Mouse (Mus musculus): ENCODE data around the gene Olfr935. TPM values are rescaled to one million over a fixed set of nuclear protein-coding genes. Genes with fewer than 3 reads are reported as not detected.

Olfr935 gene
- polyA plus RNA-seq (2017; shearing (Covaris generic)), result not detected

GRCm38 (mm10) chr9:38999583-38999982, at the start of gene Olfr935:
Gene Olfr935, minus strand, starts transcription at chr9:38999683.

GRCm38 (mm10) chr9:39023277-39023676, 23.8 kb upstream of the Olfr935 start, which contains the start of gene Olfr146:
Gene Olfr146, minus strand, starts transcription at chr9:39023377.

DNA sequence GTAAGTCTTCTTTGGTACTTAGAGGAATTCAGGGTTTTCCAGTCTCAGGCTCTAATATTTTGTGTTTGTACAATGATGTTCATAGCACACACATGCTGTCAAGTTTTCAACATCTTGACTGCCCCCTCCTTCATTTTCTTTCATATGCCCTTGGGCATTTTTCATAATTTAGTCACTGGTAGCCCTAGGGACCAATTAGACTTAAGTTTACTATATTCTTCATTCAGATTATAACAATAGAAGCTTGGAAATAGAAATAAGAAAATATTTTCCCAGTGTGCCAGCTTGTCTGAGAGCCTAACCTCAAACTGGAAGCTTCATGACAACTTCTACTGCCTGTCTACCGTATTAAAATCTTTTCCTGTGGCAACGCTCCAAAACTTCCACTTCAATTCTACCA, 11.3 kb downstream of the Olfr935 start, which contains the start of gene Olfr934:
Gene Olfr934, minus strand, starts transcription at position 101 of the 400 bp plus-strand sequence.

GRCm38 (mm10) chr9:38972013-38972412, 27.5 kb downstream of the Olfr935 start, which contains the start of gene Olfr933:
Gene Olfr933, plus strand, starts transcription at chr9:38972313.

Other genes with a start within 250 kb of the Olfr935 start
- not detected for gene Olfr920, start 247.4 kb downstream of the Olfr935 start, polyA plus RNA-seq (2017; shearing (Covaris generic))
- gene Olfr921, start 226.6 kb downstream of the Olfr935 start, polyA plus RNA-seq (2017; shearing (Covaris generic)), result not detected
- gene Olfr922, start 185.1 kb downstream of the Olfr935 start, polyA plus RNA-seq (2017; shearing (Covaris generic)), result not detected
- not detected for gene Olfr923, start 173.1 kb downstream of the Olfr935 start, polyA plus RNA-seq (2017; shearing (Covaris generic))
- gene Olfr924, start 155.2 kb downstream of the Olfr935 start, polyA plus RNA-seq (2017; shearing (Covaris generic)), result not detected
- gene Olfr26, start 144.6 kb downstream of the Olfr935 start, polyA plus RNA-seq (2017; shearing (Covaris generic)), result not detected
- not detected for gene Olfr926, start 122.6 kb downstream of the Olfr935 start, polyA plus RNA-seq (2017; shearing (Covaris generic))
- gene Olfr930, start 69.9 kb downstream of the Olfr935 start, polyA plus RNA-seq (2017; shearing (Covaris generic)), result not detected
- 0.09 TPM for gene Olfr933, start 27.4 kb downstream of the Olfr935 start, polyA plus RNA-seq (2017; shearing (Covaris generic))
- not detected for gene Olfr934, start 11.4 kb downstream of the Olfr935 start, polyA plus RNA-seq (2017; shearing (Covaris generic))
- not detected for gene Olfr146, start 23.7 kb upstream of the Olfr935 start, polyA plus RNA-seq (2017; shearing (Covaris generic))
- not detected for gene Olfr937, start 65.3 kb upstream of the Olfr935 start, polyA plus RNA-seq (2017; shearing (Covaris generic))
- not detected for gene Olfr938, start 79.2 kb upstream of the Olfr935 start, polyA plus RNA-seq (2017; shearing (Covaris generic))
- gene Olfr27, start 128.4 kb upstream of the Olfr935 start, polyA plus RNA-seq (2017; shearing (Covaris generic)), result not detected
- gene Olfr943, start 166.6 kb upstream of the Olfr935 start, polyA plus RNA-seq (2017; shearing (Covaris generic)), result 0.05 TPM
- not detected for gene Olfr944, start 202.2 kb upstream of the Olfr935 start, polyA plus RNA-seq (2017; shearing (Covaris generic))